Mouse (Mus musculus) effector memory CD4-positive, alpha-beta T cell, adult 5 months (primary cell): ENCODE results near the gene Gm17174. TPM values are rescaled to one million over a fixed set of nuclear protein-coding genes. Genes with fewer than 3 reads are reported as not detected.

Source experiments
- polyA plus RNA-seq: library from polyadenylated mRNA; unstranded; fragments of 100-300 nt; shearing (Covaris generic); gene quantifications from one replicate; pipeline ENCODE4 v1.2.1, GENCODE M21; 2017

Gm17174 gene
- not detected for polyA plus RNA-seq

GRCm38 (mm10) chr14:51592039-51592438, at the start of gene Gm17174:
Gene Gm17174, minus strand, starts transcription at chr14:51592139.

GRCm38 (mm10) chr14:51635566-51635965, 43.6 kb upstream of the Gm17174 start, which contains the start of gene Gm4181:
Gene Gm4181, minus strand, starts transcription at chr14:51635666.

GRCm38 (mm10) chr14:51611210-51611609, 19.3 kb upstream of the Gm17174 start, which contains the start of gene Gm17078:
Gene Gm17078, minus strand, starts transcription at chr14:51611310.

GRCm38 (mm10) chr14:51573963-51574362, 18.0 kb downstream of the Gm17174 start, which contains the start of gene Gm17175:
Gene Gm17175, minus strand, starts transcription at chr14:51574063.

GRCm38 (mm10) chr14:51552490-51552889, 39.4 kb downstream of the Gm17174 start, which contains the start of gene Gm5622:
Gene Gm5622, plus strand, starts transcription at chr14:51552790.

Other genes with a start within 250 kb of the Gm17174 start
- not detected for gene Gm7247, start 230.4 kb downstream of the Gm17174 start, polyA plus RNA-seq
- gene Vmn2r88, start 181.3 kb downstream of the Gm17174 start, polyA plus RNA-seq: not detected
- 0.17 TPM for gene Vmn2r89, start 140.3 kb downstream of the Gm17174 start, polyA plus RNA-seq
- gene Gm5622, start 39.3 kb downstream of the Gm17174 start, polyA plus RNA-seq: not detected
- gene Gm17175, start 18.1 kb downstream of the Gm17174 start, polyA plus RNA-seq: not detected
- gene Gm17078, start 19.2 kb upstream of the Gm17174 start, polyA plus RNA-seq: not detected
- gene Gm4181, start 43.5 kb upstream of the Gm17174 start, polyA plus RNA-seq: not detected
- gene Gm17079, start 103.3 kb upstream of the Gm17174 start, polyA plus RNA-seq: not detected
- not detected for gene Gm5800, start 125.0 kb upstream of the Gm17174 start, polyA plus RNA-seq
- not detected for gene Ang4, start 181.5 kb upstream of the Gm17174 start, polyA plus RNA-seq
- gene AY358078, start 207.9 kb upstream of the Gm17174 start, polyA plus RNA-seq: not detected